Comparison of ENCODE assay signal across 35 mouse cellular contexts in the genomic region with DNA sequence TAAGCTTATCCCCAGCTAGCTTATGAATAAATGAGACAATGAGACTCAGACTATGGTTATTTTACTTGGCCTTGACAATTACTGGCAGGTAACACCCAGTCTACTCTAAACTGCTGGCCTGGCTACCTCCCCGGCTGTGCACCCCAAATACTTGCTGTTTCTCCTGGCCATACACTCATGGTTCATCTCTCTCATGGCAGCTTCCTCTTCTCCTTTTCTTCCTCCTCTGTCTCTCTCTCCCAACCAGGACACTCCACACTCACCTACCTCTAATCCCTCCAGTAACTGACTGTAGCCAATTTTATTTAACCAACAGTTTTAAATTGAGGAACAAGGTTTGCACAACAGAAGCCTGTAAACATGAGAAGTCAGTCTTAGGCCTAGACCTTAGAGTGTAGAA. TPM values are rescaled to one million over a fixed set of nuclear protein-coding genes. Genes with fewer than 3 reads are reported as not detected.
"Had no signal": no experiment of that assay in that cellular context is flagged by ENCODE, and none has a peak within 500 bp of the region (broad histone marks: within the 10 kb centered on the region; RNA-seq: fewer than 3 reads in every experiment).

No protein-coding gene starts in this region.

- ATAC-seq: hindbrain, embryonic 16.5 days; hindbrain, postnatal 0 days; inflammation-experienced regulatory T-cells, adult 6 months; intestine, embryonic 15.5 days; intestine, embryonic 16.5 days; intestine, postnatal 0 days had no signal

- H3K4me3 ChIP-seq: heart, embryonic 10.5 days; heart, embryonic 12.5 days; heart, embryonic 13.5 days; heart, embryonic 15.5 days; hindbrain, embryonic 10.5 days; hindbrain, embryonic 12.5 days; hindbrain, embryonic 13.5 days; hindbrain, embryonic 15.5 days; intestine, embryonic 15.5 days; kidney, embryonic 15.5 days; layer of hippocampus, adult 2 months had no signal

- DNase-seq: heart, postnatal 10 days; heart, postnatal 14 days; heart, postnatal 36 days; heart, postnatal 4 days; kidney, adult 11 months; kidney, adult 18-20 months; kidney, adult 2 months; kidney, adult 8-10 months; kidney, adult 9 months; kidney, postnatal 10 days; kidney, postnatal 14 days; kidney, postnatal 25 days; kidney, postnatal 36 days; kidney, postnatal 4 days; layer of hippocampus, adult 9-11 months; layer of hippocampus, postnatal 36 days had no signal

- H3K27ac ChIP-seq: heart, embryonic 10.5 days; heart, embryonic 13.5 days; heart, embryonic 15.5 days; hindbrain, embryonic 10.5 days; hindbrain, embryonic 12.5 days; hindbrain, embryonic 13.5 days; hindbrain, embryonic 14.5 days; hindbrain, embryonic 15.5 days; hindbrain, postnatal 0 days; intestine, embryonic 15.5 days; kidney, embryonic 15.5 days; kidney, postnatal 0 days; layer of hippocampus, adult 2 months had no signal

- H3K4me1 ChIP-seq: heart, embryonic 10.5 days; heart, embryonic 12.5 days; heart, embryonic 13.5 days; heart, embryonic 15.5 days; hindbrain, embryonic 10.5 days; hindbrain, embryonic 12.5 days; hindbrain, embryonic 13.5 days; hindbrain, embryonic 15.5 days; intestine, embryonic 15.5 days; kidney, embryonic 15.5 days had no signal

- H3K27me3 ChIP-seq: heart, embryonic 12.5 days; heart, embryonic 13.5 days; heart, embryonic 15.5 days; hindbrain, embryonic 12.5 days; hindbrain, embryonic 13.5 days; hindbrain, embryonic 15.5 days; intestine, embryonic 15.5 days; kidney, embryonic 15.5 days had no signal

- H3K36me3 ChIP-seq: heart, embryonic 10.5 days; heart, embryonic 12.5 days; heart, embryonic 13.5 days; heart, embryonic 15.5 days; hindbrain, embryonic 10.5 days; hindbrain, embryonic 12.5 days; hindbrain, embryonic 13.5 days; hindbrain, embryonic 15.5 days; intestine, embryonic 15.5 days; kidney, embryonic 15.5 days had no signal

RNA-seq across cellular contexts. Expression of a gene that starts 45.1 kb away (rescaled TPM):
- total RNA-seq: hematopoietic stem cell, adult 5-6 weeks had no signal
